Mouse (Mus musculus): ENCODE data around the gene Churc1.

The Churc1 gene

DNA sequence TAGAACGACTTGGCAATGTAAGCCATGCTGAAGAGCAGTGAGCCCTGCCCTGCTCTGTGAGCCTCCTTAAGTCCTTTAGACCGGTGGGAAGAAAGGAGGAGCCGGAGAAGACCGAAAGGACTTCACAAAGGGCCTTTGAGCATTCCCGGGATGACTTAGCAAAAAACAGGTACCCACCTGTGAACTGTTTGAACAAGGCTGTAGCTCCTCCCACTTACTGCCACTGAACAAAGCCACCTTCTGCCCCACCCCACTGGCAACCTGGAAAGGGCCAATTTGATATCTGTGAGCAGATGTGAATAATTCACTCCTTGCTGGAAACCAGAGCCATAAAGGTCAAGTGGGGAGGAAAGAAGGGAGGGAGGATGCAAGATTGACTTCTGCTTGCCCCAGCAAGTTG, 30.0 kb downstream of the Churc1 start, which contains the start of gene Gpx2:
Gpx2 (minus strand) TSS at position 205 of the 400 bp plus-strand sequence.
- no peak for DNase-seq (ENCODE audit: low spot score)

DNA sequence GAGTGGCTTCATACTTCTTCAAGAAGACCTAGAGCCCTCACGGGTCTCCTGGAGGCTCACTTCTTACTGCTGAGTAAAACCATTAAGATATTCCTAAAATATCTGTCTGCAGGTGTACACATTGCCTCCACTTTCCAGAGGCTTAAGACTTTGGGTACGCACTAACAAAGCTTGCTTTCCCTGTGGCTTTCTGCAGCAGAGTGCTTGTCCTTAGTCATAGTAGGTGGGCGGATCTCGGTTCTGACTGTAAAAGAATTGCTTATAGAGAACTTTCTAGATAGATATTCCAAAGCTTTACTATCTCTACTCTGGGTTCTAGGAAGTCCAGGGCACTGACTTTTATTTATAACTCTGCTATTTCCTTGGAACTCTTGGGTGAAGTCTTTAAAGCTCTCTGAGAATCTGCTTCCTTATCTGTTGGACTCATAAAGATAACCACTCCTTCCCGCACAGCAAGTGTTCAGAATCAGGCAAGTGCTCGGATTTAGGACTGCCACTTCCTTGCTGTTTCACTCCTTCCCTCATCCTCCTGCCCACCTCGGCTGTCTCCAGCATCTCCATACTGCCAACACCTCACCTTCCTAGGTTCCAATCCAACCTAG, 31.7 kb downstream of the Churc1 start:
- DNase-seq (ENCODE audit: low spot score): no peak

DNA sequence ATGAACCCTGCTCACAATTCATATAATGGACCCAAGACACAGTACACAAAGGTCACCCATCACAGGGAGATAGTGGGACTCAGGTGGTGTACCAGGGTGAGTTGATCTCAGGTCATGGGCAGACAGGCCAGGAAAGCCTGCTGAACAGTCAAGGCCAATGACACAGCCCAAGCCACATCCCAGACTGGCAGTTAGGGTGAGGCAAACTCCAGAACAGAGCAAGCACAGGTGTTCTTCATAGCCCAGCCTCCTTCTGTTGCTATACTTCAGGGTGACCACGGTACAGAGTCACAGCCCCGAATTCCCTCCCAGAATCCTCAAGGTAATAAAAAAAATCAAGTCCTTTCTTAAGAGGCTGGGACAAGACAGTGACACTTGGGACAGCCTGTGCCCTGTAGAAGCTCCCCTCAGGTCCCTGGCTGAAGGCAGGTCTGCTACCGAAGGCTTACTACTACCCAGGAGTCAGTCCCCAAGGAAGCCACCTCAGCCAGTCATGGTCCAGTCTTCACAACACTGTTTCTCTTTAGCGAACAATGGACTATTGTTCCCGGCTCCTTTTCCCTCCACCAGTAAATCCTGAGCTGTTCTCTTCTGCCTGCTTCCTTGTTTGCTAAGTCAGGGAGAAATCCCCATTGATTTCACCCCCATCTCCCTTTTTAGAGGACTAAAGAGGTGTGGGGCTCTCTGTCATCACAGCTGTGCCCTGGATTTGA, 32.8 kb downstream of the Churc1 start:
- DNase-seq (ENCODE audit: low spot score): no peak

DNA sequence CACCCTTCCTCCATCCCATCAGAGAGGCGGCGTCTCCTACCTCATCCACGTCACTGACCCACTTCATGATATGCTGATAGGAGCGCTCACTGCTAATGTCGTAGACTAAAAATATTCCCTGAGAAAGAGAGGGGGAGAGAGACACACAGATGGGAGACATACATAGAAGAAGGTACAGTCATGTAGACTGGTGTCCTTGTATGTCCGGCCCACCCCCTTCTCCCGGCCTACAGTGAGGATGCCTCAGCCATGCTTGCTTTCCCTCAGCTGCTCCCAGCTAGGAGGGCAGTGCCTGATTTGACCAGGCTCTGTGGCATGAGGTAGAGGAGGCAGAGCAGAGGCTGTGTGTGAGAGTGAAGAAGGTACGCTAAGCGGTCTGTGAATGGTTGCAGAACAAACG, 37.7 kb downstream of the Churc1 start:
- DNase-seq (ENCODE audit: low spot score): no peak

DNA sequence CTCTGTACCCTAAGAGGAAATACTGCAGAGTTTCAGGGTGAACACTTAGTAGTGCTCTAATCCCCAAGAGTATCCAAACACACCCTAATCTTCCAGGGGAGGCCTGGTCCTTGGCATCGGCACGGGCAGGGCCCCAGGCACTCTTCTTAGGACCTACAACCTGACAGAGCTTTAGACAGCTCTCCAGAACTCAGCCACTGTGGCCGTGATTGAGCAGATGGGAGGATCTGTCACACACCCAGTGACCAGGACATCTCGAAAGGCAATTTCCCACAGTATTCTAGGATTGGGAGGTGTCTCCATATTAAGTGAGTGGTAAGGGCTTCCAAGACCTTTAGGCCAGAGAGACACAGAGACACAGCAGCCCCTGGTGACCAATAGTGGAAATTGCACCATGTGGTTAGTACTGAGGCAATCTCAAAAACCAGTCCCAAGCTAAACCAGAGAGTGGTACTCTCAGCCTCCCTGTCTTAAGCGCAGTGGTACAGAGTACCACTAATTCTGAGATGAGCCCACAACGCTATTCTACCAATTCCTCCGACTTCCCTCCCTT, 38.4 kb downstream of the Churc1 start:
- DNase-seq (ENCODE audit: low spot score): peak; percentile 73

DNA sequence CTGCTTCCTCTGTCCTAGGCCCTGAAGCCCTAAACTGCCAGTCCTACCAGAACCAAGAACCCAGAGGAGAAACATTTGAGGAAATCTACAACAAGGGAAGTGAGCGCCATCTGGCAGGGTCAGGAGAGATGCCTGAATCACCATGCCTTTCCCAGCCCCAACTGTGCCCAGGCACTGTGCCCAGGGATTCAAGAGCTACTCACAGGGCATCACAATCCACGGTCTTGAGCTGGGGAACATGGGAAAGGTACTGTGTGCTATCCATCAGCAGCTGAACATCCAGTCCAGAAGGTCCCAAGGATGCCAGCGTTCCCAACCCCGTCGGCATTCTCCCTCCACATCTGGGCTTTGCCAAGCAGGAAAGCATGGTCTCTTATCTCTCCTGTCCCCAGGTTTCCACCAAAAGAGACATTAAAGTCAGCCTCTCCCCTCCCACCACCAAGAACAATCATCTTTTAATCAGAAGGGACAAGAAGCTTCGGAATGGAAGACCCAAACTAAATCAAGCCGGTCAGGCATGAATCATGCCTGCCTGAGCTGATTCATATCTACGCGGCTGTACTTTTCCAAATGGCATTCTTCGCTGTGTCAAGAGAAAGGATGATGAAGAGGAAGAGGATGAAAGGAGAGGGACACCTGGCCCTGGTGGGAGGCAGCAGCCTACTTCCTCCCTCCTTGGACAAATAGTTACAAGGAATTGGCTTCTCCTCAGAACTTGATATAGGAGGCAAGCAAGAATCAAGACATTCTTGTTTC, 39.9 kb downstream of the Churc1 start:
- DNase-seq (ENCODE audit: low spot score): no peak

DNA sequence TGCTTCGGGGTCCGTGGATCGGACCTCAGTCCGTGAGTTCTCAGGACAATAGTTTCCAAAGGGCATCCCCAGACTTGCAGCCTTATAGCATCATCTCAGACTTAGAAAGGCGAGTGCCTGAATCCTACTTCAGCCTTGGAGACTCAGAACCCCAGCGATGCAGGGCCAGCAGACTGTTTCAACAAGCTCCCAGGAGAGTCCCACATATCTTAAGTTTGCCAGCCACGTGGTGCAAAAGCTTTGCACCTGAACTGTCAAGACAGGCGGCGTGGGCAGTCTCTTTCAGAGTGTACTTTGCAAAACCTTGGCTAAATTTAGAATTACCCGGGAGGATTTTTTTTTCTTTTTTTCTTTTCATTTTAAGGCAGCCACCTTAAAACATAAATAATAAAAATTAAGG, 42.5 kb downstream of the Churc1 start:
- no peak for DNase-seq (ENCODE audit: low spot score)

DNA sequence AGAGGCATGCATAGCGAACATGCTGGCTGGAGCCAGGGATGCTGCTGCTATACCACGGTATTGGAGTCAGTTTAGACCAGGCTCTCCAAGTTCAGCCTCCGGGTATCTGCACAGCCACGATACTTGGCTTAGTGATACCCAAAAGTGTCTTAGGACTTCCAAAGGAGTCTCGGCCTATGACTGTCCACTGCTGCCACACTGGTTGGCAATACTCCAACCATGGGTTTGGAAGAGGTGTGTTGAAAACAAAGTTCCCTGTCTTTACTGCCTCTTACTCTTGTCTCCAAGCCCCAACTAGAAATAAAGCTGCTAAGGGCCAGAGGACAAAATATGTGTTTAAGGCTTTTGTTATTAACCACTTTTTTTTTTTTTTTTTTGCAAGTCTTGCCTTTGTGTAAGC, 45.2 kb downstream of the Churc1 start:
- DNase-seq (ENCODE audit: low spot score): no peak

DNA sequence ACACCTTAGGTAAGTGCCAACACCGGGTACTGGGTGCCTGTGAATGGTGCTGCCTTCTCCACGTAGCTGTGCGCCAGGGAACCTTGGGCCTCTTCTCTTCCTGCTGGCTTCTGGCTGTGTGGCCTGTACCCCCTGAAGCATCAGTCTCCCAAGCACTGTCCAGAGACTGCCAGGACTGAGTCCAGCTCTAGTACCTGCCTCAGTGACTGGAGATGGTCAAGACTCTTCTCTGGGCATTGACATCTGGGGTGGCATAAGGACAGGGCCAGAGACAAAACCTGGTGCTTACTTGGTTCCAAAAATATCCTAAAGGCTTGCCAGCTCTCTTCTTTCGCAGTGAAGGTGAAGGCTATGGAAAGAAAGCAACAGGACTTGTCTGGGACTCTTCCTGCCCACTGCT, 45.7 kb downstream of the Churc1 start:
- no peak for DNase-seq (ENCODE audit: low spot score)

DNA sequence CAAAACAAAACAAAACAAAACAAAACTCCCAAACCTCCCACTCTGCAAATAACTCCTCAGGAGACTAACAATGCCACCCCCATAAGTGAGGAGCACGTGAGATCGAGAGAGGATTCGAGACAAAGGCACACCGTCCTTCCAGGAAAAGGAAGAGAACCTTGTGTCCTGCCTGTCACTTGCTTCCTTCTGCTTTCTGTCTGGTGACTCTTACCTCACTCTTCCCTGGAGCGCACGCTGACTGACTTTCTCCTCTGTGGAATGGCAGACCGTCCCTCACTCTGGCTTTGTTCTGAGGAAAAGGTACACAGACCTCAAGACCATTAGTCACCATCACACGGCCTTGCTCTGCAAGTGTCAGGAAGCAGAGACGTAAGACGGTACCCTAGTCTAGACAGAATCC, 48.2 kb downstream of the Churc1 start:
- DNase-seq (ENCODE audit: low spot score): no peak

DNA sequence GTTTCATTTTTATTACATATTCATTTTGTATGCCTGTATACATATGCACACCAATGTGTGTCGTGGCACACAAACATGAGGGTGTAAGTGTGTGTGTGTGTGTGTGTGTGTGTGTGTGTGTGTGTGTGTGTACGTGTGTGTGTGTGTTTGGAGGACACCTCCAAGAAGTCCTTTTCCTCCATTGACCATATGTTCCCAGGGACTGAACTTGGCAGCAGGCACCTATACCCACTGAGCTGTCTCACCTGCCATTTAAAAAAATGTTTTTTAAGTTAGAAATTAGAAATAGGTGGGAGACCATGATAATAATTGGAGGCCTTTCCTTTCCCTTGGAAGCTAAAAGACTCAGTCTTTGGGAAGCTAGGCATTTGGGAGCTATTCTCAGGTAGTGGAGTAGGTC, 48.8 kb downstream of the Churc1 start:
- no peak for DNase-seq (ENCODE audit: low spot score)

DNA sequence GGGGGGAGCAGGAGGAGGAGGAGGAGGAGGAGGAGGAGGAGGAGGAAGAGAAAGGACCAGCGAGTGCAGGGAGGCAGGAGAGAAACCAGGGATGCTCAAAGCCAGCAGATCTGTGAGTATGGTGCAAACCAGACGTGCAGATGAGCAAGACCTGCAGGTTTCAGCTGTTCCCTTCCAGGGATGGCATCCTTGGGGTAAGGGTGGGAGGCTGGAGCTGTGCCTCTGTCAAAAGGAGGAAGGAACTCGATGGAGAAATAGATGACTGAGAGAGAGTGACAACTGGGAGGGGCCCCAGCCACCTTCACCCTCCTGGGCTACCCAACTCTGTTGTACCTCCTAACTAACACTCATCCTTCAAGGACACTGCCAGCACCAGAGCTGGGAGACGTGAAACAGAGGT, 51.4 kb downstream of the Churc1 start:
- no peak for DNase-seq (ENCODE audit: low spot score)

DNA sequence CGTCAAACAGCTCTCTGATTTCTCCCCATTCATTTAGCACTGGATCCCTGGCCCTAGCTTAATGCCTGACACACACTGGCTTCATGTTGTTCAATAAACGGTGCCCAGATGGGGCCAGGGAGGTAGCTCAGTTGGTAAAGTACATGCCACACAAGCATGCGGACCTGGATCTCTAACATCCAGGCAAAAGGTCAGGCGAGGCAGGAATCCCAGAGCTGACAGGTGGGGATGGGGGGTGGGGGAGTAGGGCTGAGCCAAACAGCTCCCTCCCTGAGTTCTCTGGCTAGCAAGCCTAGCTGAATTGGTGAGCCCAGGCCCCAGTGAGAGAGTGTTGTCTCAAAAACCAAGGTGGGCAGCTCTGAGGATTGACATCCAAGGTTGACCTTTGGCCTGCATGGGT, 51.8 kb downstream of the Churc1 start:
- no peak for DNase-seq (ENCODE audit: low spot score)

DNA sequence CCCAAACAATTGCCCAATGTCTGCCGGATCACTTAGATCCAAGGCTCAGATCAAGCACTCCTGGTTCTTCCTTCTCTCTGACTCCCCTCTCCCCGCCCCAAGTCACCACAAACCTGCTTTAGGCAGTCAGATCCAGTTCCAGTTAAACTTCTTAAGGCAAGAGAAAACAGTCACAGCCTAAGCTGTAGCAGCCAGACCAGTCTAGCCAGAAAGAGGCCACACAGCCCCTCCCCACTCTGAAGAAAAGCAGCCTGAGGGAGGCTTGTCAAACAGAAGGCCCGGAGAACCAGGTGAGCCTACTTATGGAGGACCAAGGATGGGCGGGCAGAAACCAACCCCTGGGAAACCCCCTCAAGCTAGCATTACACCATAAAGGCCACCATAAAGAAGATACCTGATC, 52.8 kb downstream of the Churc1 start:
- DNase-seq (ENCODE audit: low spot score): no peak

DNA sequence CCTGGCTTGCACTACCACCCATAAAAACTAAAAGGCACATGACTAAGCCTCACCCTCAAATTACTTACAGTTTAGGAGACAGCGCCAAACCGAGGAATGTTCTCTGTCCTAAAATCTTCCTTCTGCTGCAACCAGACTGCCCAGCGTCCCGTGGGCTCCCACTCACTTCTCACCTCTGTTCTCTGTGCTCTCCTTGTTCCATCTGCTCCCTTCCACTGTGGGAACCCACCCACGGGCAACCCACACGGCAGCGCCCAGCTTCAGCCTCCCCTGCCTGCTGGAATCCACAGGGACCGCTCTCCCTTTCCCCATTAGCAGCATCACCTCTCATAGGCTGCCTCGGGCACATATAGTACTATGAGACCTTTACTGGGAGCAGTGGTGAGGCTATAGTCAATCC, 53.6 kb downstream of the Churc1 start:
- no peak for DNase-seq (ENCODE audit: low spot score)

DNA sequence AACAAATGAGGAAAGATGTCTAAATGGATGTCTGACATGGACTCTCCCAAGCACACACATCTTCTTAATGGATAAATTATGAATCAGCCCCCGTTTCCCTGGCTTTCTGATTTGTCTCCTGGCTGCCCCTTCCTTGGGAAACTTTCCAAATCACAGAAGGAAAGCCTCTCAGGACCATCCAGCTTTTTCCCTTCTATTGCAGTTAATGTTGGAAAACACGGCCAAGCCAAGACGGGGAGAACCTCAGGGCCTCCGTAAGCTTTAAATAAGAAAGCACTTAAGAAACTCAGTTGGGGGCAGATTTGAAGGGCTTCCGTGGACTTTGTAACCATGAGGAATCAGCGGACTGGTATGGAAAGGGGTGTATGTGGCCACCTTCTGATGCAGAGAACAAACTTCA, 54.5 kb downstream of the Churc1 start:
- no peak for DNase-seq (ENCODE audit: low spot score)

DNA sequence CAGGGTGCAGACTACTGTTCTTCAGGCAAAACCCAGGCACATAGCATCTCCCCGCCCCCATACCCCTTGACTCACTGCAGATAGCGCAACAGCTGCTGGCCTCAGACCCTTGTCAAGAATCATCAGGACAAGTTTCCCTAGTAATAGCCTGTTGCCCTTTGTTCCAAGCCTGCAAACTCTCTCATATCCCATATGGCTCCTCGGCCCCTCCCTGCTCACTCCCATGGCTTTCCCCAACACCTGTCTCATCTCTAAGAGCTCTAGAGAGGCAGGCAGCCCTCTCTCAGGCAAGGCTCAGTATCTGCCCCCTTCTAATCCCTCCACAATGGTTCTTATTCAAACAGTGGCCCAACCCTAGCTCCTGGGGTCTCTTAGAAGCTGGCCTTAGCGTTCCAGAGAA, 55.3 kb downstream of the Churc1 start:
- DNase-seq (ENCODE audit: low spot score): no peak

DNA sequence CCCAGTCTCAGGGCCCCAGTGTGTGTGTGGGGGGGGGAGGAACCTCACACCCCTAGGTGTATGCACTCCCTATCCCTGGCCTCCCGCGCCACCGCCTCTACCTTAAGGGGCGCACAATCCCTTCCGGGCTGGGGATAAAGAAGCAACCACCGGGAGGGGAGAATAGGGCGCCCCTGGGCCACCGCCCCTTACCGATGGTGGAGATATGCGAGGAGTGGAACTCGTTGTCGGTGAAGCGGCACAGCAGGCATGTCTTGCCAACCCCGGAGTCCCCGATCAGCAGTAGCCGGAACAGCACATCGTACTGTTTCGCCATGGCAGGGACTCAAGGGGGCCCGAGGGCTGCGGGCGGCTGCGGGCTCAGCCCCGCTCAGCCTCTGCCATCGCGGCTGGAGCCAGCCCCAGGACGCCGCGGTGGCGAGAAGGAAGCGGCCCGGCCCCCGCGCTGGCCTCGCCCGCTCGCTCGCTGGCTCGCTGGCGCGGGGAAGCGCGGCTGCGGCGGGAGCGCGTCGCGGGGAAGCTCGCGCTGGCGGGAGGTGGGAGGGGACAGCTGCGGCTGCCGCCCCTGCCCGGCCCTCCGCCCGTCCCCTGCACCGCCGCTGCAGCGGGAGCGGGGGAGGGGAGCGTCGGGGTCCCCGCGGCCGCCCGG, 56.8 kb downstream of the Churc1 start:
- DNase-seq (ENCODE audit: low spot score): peak; percentile 43

DNA sequence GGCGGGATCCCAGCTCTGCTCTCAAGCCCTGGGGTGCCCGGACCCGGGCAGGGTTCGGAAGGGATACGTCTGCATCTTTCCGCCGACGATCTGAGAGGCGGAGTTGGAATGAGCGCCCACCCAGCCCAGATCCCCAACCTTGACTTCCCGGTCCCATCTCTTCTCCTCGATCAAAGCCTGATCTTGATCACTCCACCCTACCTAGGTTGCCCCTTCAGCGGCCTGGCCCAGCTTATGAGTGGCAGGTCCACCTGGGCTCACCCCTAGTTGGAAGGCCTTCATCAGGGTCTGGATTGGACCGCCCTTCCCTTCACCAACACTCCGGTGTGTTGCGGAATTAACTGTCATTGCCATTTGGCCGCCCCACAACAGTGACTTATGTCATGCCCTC, 57.3 kb downstream of the Churc1 start, which contains the start of gene Rab15:
Rab15 (minus strand) TSS at position 258 of the 391 bp plus-strand sequence.
- DNase-seq (ENCODE audit: low spot score): no peak

DNA sequence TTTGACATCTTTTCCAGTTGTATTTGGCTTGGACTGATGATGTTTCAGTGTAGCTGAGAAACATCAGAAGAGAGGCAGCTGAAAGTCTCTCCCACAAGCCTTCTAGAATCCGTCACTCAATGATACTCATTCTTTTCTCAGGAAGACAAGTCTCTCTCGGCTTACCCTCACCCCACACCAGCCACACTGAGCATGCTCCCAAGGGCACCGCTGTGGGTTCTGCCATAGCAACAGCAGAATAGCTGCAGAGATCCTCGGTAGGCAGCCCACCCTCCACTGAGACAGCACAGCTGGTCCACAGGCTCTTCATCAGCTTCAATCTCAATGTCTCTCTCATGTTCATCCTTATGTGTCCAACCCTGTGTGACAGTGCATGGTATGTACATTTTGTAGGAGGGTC, 59.9 kb downstream of the Churc1 start:
- DNase-seq (ENCODE audit: low spot score): no peak

DNA sequence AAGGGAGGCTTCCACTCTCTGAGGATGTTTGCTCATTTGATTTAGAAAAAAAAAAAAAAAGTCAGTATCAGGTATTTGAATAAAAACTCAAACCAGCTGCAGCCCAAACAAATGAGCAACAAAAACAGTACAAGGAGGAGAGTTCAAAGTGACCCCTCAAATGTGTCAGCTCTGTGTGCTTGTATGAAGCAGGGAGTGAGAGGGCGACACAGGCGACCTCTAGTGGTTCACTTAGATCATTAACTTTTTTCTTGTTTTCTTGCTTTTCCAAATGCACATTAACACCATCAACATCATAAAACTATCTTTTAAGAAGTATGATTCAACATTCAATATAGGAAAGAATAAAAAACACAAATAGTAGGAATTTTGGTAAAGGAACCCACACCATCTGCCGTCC, 67.4 kb downstream of the Churc1 start:
- DNase-seq (ENCODE audit: low spot score): peak; percentile 53
